Mouse (Mus musculus) cerebellum, adult 18-20 months (tissue): ENCODE data around the gene Mrpl9.

ENCODE experiments used
- DNase-seq, 2 experiments: peaks; one replicate each; pipeline ENCODE4 v3.0.0; 2021

Mrpl9 gene

GRCm38 (mm10) chr3:94468931-94469330 is 25.8 kb downstream of the Mrpl9 start:
- DNase-seq: no peak

GRCm38 (mm10) chr3:94472447-94473114 is 29.5 kb downstream of the Mrpl9 start:
- DNase-seq: no peak

- DNase-seq: no peak
These were observed 30.0 kb downstream of the Mrpl9 start for GRCm38 (mm10) chr3:94473115-94473505.

- DNase-seq: no peak
These were observed 30.6 kb downstream of the Mrpl9 start for GRCm38 (mm10) chr3:94473567-94474232.

GRCm38 (mm10) chr3:94476301-94477035 is 33.4 kb downstream of the Mrpl9 start:
- DNase-seq: no peak

GRCm38 (mm10) chr3:94477444-94477843 is 34.3 kb downstream of the Mrpl9 start:
- peak in 1 of 2 experiments; percentile 54 for DNase-seq

GRCm38 (mm10) chr3:94477981-94478422 is 34.9 kb downstream of the Mrpl9 start, which contains the start of gene Celf3:
TSS of gene Celf3 (plus strand) at chr3:94478295.
- DNase-seq: peak; percentile 78 to 82

GRCm38 (mm10) chr3:94478591-94479169 is 35.6 kb downstream of the Mrpl9 start:
- DNase-seq: peak in 1 of 2 experiments; percentile 49

GRCm38 (mm10) chr3:94479564-94479963 is 36.4 kb downstream of the Mrpl9 start:
- no peak for DNase-seq

GRCm38 (mm10) chr3:94480291-94480884 is 37.3 kb downstream of the Mrpl9 start, which contains the start of gene Riiad1:
TSS of gene Riiad1 (minus strand) at chr3:94480341.
- DNase-seq: no peak

- DNase-seq: no peak
These were observed 38.3 kb downstream of the Mrpl9 start for GRCm38 (mm10) chr3:94481429-94481828.

- no peak for DNase-seq
These were observed 39.8 kb downstream of the Mrpl9 start for GRCm38 (mm10) chr3:94482764-94483385.

GRCm38 (mm10) chr3:94483790-94484439 is 40.8 kb downstream of the Mrpl9 start:
- DNase-seq: peak; percentile 75 to 83

- DNase-seq: no peak
These were observed 42.8 kb downstream of the Mrpl9 start for GRCm38 (mm10) chr3:94485922-94486321.

GRCm38 (mm10) chr3:94487581-94487980 is 44.5 kb downstream of the Mrpl9 start:
- DNase-seq: no peak

- DNase-seq: no peak
These were observed 54.0 kb downstream of the Mrpl9 start for GRCm38 (mm10) chr3:94497162-94497561.
